Mouse (Mus musculus) right cerebral cortex, postnatal 25 days (tissue): ENCODE results near the gene Scmh1.

Experiments used
- DNase-seq: peaks from one replicate; pipeline ENCODE4 v3.0.0; 2022

The Scmh1 gene

GRCm38 (mm10) chr4:120405806-120406638, 941 bp downstream of the Scmh1 start:
- DNase-seq, result no peak

GRCm38 (mm10) chr4:120406639-120407273, 1.7 kb downstream of the Scmh1 start:
- DNase-seq, result no peak

- no peak for DNase-seq
Observed at GRCm38 (mm10) chr4:120418053-120418452, 13.0 kb downstream of the Scmh1 start.

GRCm38 (mm10) chr4:120420193-120420592, 15.1 kb downstream of the Scmh1 start:
- no peak for DNase-seq

GRCm38 (mm10) chr4:120420685-120421084, 15.6 kb downstream of the Scmh1 start:
- no peak for DNase-seq

GRCm38 (mm10) chr4:120430601-120431000, 25.5 kb downstream of the Scmh1 start:
- no peak for DNase-seq

GRCm38 (mm10) chr4:120432599-120433373, 27.7 kb downstream of the Scmh1 start:
- DNase-seq, result no peak

- DNase-seq, result no peak
Observed at GRCm38 (mm10) chr4:120461741-120462140, 56.7 kb downstream of the Scmh1 start.

GRCm38 (mm10) chr4:120472946-120473345, 67.9 kb downstream of the Scmh1 start:
- no peak for DNase-seq

GRCm38 (mm10) chr4:120487707-120488106, 82.6 kb downstream of the Scmh1 start:
- DNase-seq, result no peak

- DNase-seq, result no peak
Observed at GRCm38 (mm10) chr4:120506955-120507354, 101.9 kb downstream of the Scmh1 start.

GRCm38 (mm10) chr4:120511203-120511602, 106.1 kb downstream of the Scmh1 start:
- no peak for DNase-seq

GRCm38 (mm10) chr4:120514366-120514765, 109.3 kb downstream of the Scmh1 start:
- DNase-seq, result no peak

GRCm38 (mm10) chr4:120516491-120516890, 111.4 kb downstream of the Scmh1 start:
- no peak for DNase-seq

- no peak for DNase-seq
Observed at GRCm38 (mm10) chr4:120516907-120517306, 111.8 kb downstream of the Scmh1 start.

- no peak for DNase-seq
Observed at GRCm38 (mm10) chr4:120517335-120517734, 112.3 kb downstream of the Scmh1 start.

GRCm38 (mm10) chr4:120521761-120522160, 116.7 kb downstream of the Scmh1 start:
- no peak for DNase-seq

GRCm38 (mm10) chr4:120522351-120522750, 117.3 kb downstream of the Scmh1 start:
- DNase-seq, result no peak

- DNase-seq, result no peak
Observed at GRCm38 (mm10) chr4:120523092-120523491, 118.0 kb downstream of the Scmh1 start.

GRCm38 (mm10) chr4:120528171-120528570, 123.1 kb downstream of the Scmh1 start:
- no peak for DNase-seq

- DNase-seq, result no peak
Observed at GRCm38 (mm10) chr4:120531986-120532385, 126.9 kb downstream of the Scmh1 start, which contains the start of gene Slfnl1. Gene Slfnl1 (plus strand): TSS chr4:120532231.

- no peak for DNase-seq
Observed at GRCm38 (mm10) chr4:120538664-120539063, 133.6 kb downstream of the Scmh1 start.

- no peak for DNase-seq
Observed at GRCm38 (mm10) chr4:120544896-120545295, 139.8 kb downstream of the Scmh1 start.
